Mouse (Mus musculus) spleen, adult 12 weeks (tissue): ENCODE data around the gene Neurog1.

ENCODE experiments used
- DNase-seq: peaks from one replicate; pipeline ENCODE4 v3.0.0; 2022; ENCODE audit warnings: low spot score

The Neurog1 gene

GRCm38 (mm10) chr13:56258196-56259020 is 6.4 kb upstream of the Neurog1 start:
- DNase-seq: no peak

GRCm38 (mm10) chr13:56257469-56258153 is 5.6 kb upstream of the Neurog1 start:
- no peak for DNase-seq

GRCm38 (mm10) chr13:56256716-56257299 is 4.8 kb upstream of the Neurog1 start:
- no peak for DNase-seq

GRCm38 (mm10) chr13:56253379-56253778 is 1.4 kb upstream of the Neurog1 start:
- no peak for DNase-seq

- DNase-seq: no peak
These were observed 820 bp upstream of the Neurog1 start for GRCm38 (mm10) chr13:56252783-56253182.

GRCm38 (mm10) chr13:56251176-56251923 is 613 bp downstream of the Neurog1 start:
- no peak for DNase-seq

- no peak for DNase-seq
These were observed 1.3 kb downstream of the Neurog1 start for GRCm38 (mm10) chr13:56250551-56251161.

GRCm38 (mm10) chr13:56249593-56250341 is 2.2 kb downstream of the Neurog1 start:
- DNase-seq: no peak

- no peak for DNase-seq
These were observed 8.9 kb downstream of the Neurog1 start for GRCm38 (mm10) chr13:56243104-56243503.

GRCm38 (mm10) chr13:56240012-56240770 is 11.8 kb downstream of the Neurog1 start:
- DNase-seq: no peak

GRCm38 (mm10) chr13:56237905-56238304 is 14.1 kb downstream of the Neurog1 start:
- no peak for DNase-seq

- no peak for DNase-seq
These were observed 15.8 kb downstream of the Neurog1 start for GRCm38 (mm10) chr13:56236194-56236593.

GRCm38 (mm10) chr13:56228790-56229189 is 23.2 kb downstream of the Neurog1 start:
- no peak for DNase-seq

- DNase-seq: no peak
These were observed 25.6 kb downstream of the Neurog1 start for GRCm38 (mm10) chr13:56226175-56226954.

- no peak for DNase-seq
These were observed 28.3 kb downstream of the Neurog1 start for GRCm38 (mm10) chr13:56223625-56224024.

- DNase-seq: no peak
These were observed 29.1 kb downstream of the Neurog1 start for GRCm38 (mm10) chr13:56222849-56223246.

- DNase-seq: no peak
These were observed 29.7 kb downstream of the Neurog1 start for GRCm38 (mm10) chr13:56221995-56222848.

- DNase-seq: no peak
These were observed 30.6 kb downstream of the Neurog1 start for GRCm38 (mm10) chr13:56221129-56221910.
